Comparison of ENCODE assay signal across 8 mouse cellular contexts in the genomic region with DNA sequence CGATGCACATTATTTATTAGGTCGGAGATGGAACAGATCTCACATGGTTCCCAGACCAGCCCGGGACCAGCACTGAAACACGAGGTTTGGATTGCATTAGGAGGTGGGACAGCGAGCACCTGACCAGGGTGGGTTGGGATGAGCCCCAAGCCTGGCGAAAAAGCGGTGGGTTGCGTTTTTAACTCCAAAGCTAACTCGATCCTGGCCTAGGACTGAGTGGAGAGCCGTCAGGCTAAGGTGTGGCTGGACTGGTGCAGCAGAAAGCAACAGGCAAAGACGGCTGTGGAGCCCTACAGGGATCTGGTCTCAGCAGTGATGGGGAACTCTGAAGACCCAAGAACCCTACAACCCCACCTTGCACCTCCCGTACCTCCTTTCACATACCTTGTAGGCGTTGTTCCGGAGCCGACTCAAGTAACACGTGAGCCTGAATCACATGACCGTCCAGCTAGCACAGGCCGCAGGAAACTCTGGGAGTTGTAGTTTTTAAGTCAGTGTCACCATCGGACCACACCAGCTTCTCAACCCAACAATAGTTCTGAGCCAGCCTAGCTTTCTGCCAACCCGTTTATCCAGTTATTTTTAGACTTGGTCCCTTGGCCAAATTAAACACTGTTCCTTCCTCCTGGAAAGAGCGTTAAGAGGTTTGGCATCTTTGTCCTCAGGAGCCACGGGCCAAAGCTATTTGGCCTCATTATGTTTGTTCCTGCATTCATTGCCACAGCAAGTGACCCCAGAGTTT. TPM values are rescaled to one million over a fixed set of nuclear protein-coding genes. Genes with fewer than 3 reads are reported as not detected.
DNase-seq lines count a peak whose midpoint lies in the region; ATAC-seq and TF ChIP-seq lines count a peak whose summit lies in the region.

Gene Slc38a7 (minus strand): TSS at position 438 of the 742 bp plus-strand sequence.

- DNase-seq in heart, embryonic 10.5 days (ENCODE audit: low spot score) = peak; percentile 92
- peak; percentile 86 for DNase-seq in limb, embryonic 14.5 days (ENCODE audit: low spot score)
- DNase-seq in spleen, adult 2 months (ENCODE audit: low read depth in 1 of 2, low spot score in 2 of 2) = peak; percentile 72 to 82

- H3K27ac ChIP-seq in bone marrow macrophage, adult 2 months (ENCODE audit: insufficient read depth, low read depth, low read length) = peak within 1 kb of the TSS; percentile 87
- H3K27ac ChIP-seq in heart, embryonic 10.5 days = peak within 1 kb of the TSS; percentile 79
- no peak within 1 kb of the TSS for H3K27ac ChIP-seq in kidney, embryonic 14.5 days (ENCODE audit: low read depth, low read length)
- no peak within 1 kb of the TSS for H3K27ac ChIP-seq in limb, embryonic 14.5 days (replicated peaks; ENCODE audit: low read depth, low read length)
- H3K27ac ChIP-seq in midbrain, embryonic 16.5 days (ENCODE audit: low read length) = 0 out of 2 replicates have a peak within 1 kb of the TSS, but pooled peaks have one; percentile 31
- peak within 1 kb of the TSS; percentile 24 for H3K27ac ChIP-seq in spleen, adult 2 months (ENCODE audit: insufficient read depth, low read length)

- 15% methylated on average over 22 of the region's 22 CpGs for WGBS in heart, embryonic 10.5 days
- 16% methylated on average over 22 of the region's 22 CpGs for WGBS in kidney, embryonic 14.5 days
- WGBS in limb, embryonic 14.5 days = 21% methylated on average over 22 of the region's 22 CpGs
- WGBS in midbrain, embryonic 16.5 days = 6% methylated on average over 22 of the region's 22 CpGs
- WGBS in spleen, adult 2 months = 14% methylated on average over 22 of the region's 22 CpGs

- TF ChIP-seq POLR2A in bone marrow macrophage, adult 2 months (IDR thresholded peaks at IDR 0.05; ENCODE audit: borderline replicate concordance, low read depth, low read length) = no peak
- TF ChIP-seq POLR2A in limb, embryonic 14.5 days (IDR thresholded peaks at IDR 0.05; ENCODE audit: borderline replicate concordance, extremely low read depth, insufficient read depth, insufficient read length) = 0 out of 2 replicates have a peak, but pooled peaks have one; percentile 12
- no peak for TF ChIP-seq POLR2A in spleen, adult 2 months (IDR thresholded peaks at IDR 0.05; ENCODE audit: low read depth, low read length)

- H3K79me3 ChIP-seq in C2C12 (ENCODE audit: low read depth) = peaks cover 2% of the 10 kb centered on the region

- H3K4me3 ChIP-seq in C2C12 (ENCODE audit: insufficient read depth, poor library complexity, severe bottlenecking) = peak within 1 kb of the TSS; percentile 74
- peak within 1 kb of the TSS; percentile 86 for H3K4me3 ChIP-seq in bone marrow macrophage, adult 2 months (ENCODE audit: insufficient read depth, low read length)
- peak within 1 kb of the TSS; percentile 79 for H3K4me3 ChIP-seq in heart, embryonic 10.5 days
- peak within 1 kb of the TSS; percentile 73 for H3K4me3 ChIP-seq in kidney, embryonic 14.5 days (ENCODE audit: low read length)
- H3K4me3 ChIP-seq in limb, embryonic 14.5 days (replicated peaks; ENCODE audit: low read length) = peak within 1 kb of the TSS; percentile 64
- H3K4me3 ChIP-seq in midbrain, embryonic 16.5 days (ENCODE audit: low read depth, low read length) = peak within 1 kb of the TSS; percentile 53
- peak within 1 kb of the TSS; percentile 79 for H3K4me3 ChIP-seq in spleen, adult 2 months (ENCODE audit: extremely low read depth, insufficient read depth, insufficient read length)

- peak within 1 kb of the TSS; percentile 63 for H3ac ChIP-seq in C2C12 (ENCODE audit: control insufficient read depth, insufficient read length, low read depth)

- H3K9me3 ChIP-seq in heart, embryonic 10.5 days = no peaks in the 10 kb centered on the region
- H3K9me3 ChIP-seq in kidney, embryonic 14.5 days (ENCODE audit: control insufficient read depth, low read length) = no peaks in the 10 kb centered on the region
- H3K9me3 ChIP-seq in limb, embryonic 14.5 days (ENCODE audit: control insufficient read depth, low read length) = no peaks in the 10 kb centered on the region
- H3K9me3 ChIP-seq in midbrain, embryonic 16.5 days (replicated peaks; ENCODE audit: control insufficient read depth, low read length, poor library complexity, severe bottlenecking) = no peaks in the 10 kb centered on the region

- H3K36me3 ChIP-seq in C2C12 (ENCODE audit: control insufficient read depth, insufficient read depth) = peaks cover 1% of the 10 kb centered on the region
- H3K36me3 ChIP-seq in heart, embryonic 10.5 days = peaks cover 4% of the 10 kb centered on the region; the same call in 1 of the 2 replicates
- H3K36me3 ChIP-seq in kidney, embryonic 14.5 days (ENCODE audit: control insufficient read depth, insufficient read depth, low read length) = no peaks in the 10 kb centered on the region
- peaks cover 2% of the 10 kb centered on the region for H3K36me3 ChIP-seq in limb, embryonic 14.5 days (ENCODE audit: control insufficient read depth, insufficient read depth, low read length)
- H3K36me3 ChIP-seq in midbrain, embryonic 16.5 days (ENCODE audit: control insufficient read depth, insufficient read depth, low read length) = no peaks in the 10 kb centered on the region
- 0 out of 2 replicates have a peak, but pooled peaks cover 1% of the 10 kb centered on the region for H3K36me3 ChIP-seq in spleen, adult 2 months (ENCODE audit: control insufficient read depth, insufficient read depth, low read length)

- peaks cover 16% of the 10 kb centered on the region for H3K4me1 ChIP-seq in bone marrow macrophage, adult 2 months (ENCODE audit: control insufficient read depth, insufficient read depth, low read length)
- H3K4me1 ChIP-seq in heart, embryonic 10.5 days = peaks cover 10% of the 10 kb centered on the region
- H3K4me1 ChIP-seq in kidney, embryonic 14.5 days (ENCODE audit: control insufficient read depth, insufficient read depth, low read length) = peaks cover 8% of the 10 kb centered on the region
- peaks cover 7% of the 10 kb centered on the region; the same call in 1 of the 2 replicates for H3K4me1 ChIP-seq in limb, embryonic 14.5 days (ENCODE audit: control insufficient read depth, insufficient read depth, low read length)
- H3K4me1 ChIP-seq in midbrain, embryonic 16.5 days (ENCODE audit: control insufficient read depth, insufficient read depth, low read length) = peaks cover 11% of the 10 kb centered on the region
- peaks cover 6% of the 10 kb centered on the region; the same call in 1 of the 2 replicates for H3K4me1 ChIP-seq in spleen, adult 2 months (ENCODE audit: control insufficient read depth, insufficient read depth, insufficient read length)

- peak within 1 kb of the TSS; percentile 65 for H3K9ac ChIP-seq in kidney, embryonic 14.5 days (ENCODE audit: low read depth, low read length)
- peak within 1 kb of the TSS; percentile 74 for H3K9ac ChIP-seq in limb, embryonic 14.5 days (ENCODE audit: low read depth, low read length, severe bottlenecking)
- H3K9ac ChIP-seq in midbrain, embryonic 16.5 days (ENCODE audit: low read depth, low read length) = peak within 1 kb of the TSS; percentile 70

- peaks cover 11% of the 10 kb centered on the region for H3K79me2 ChIP-seq in C2C12 (ENCODE audit: control insufficient read depth, insufficient read depth)

- H3K27me3 ChIP-seq in C2C12 (ENCODE audit: control insufficient read depth, insufficient read depth, insufficient read length) = no peaks in the 10 kb centered on the region
- no peaks in the 10 kb centered on the region for H3K27me3 ChIP-seq in heart, embryonic 10.5 days (ENCODE audit: insufficient read depth, poor library complexity, severe bottlenecking)
- H3K27me3 ChIP-seq in kidney, embryonic 14.5 days (ENCODE audit: control insufficient read depth, insufficient read depth, low read length) = no peaks in the 10 kb centered on the region
- H3K27me3 ChIP-seq in limb, embryonic 14.5 days (ENCODE audit: control insufficient read depth, insufficient read depth, low read length) = no peaks in the 10 kb centered on the region
- no peaks in the 10 kb centered on the region for H3K27me3 ChIP-seq in midbrain, embryonic 16.5 days (ENCODE audit: control insufficient read depth, insufficient read depth, low read depth, low read length)
- no peaks in the 10 kb centered on the region for H3K27me3 ChIP-seq in spleen, adult 2 months (ENCODE audit: control insufficient read depth, insufficient read depth, low read length)

- H3K4me2 ChIP-seq in kidney, embryonic 14.5 days (replicated peaks; ENCODE audit: low read depth, low read length) = peak within 1 kb of the TSS; percentile 70
- H3K4me2 ChIP-seq in limb, embryonic 14.5 days (replicated peaks; ENCODE audit: low read depth, low read length, severe bottlenecking) = peak within 1 kb of the TSS; percentile 67
- H3K4me2 ChIP-seq in midbrain, embryonic 16.5 days (ENCODE audit: low read length) = peak within 1 kb of the TSS; percentile 85

- no peak for TF ChIP-seq CTCF in C2C12 (IDR thresholded peaks at IDR 0.05; ENCODE audit: control insufficient read depth, insufficient read depth, insufficient read length)
- TF ChIP-seq CTCF in bone marrow macrophage, adult 2 months (IDR thresholded peaks at IDR 0.05; ENCODE audit: low read depth, low read length) = no peak
- TF ChIP-seq CTCF in spleen, adult 2 months (IDR thresholded peaks at IDR 0.05; ENCODE audit: extremely low read depth, insufficient read depth, insufficient read length, insufficient replicate concordance) = no peak

- ATAC-seq in erythroblast, adult 5-6 weeks (replicated peaks; ENCODE audit: low FRiP score, poor library complexity, severe bottlenecking) = peak; percentile 93
- ATAC-seq in kidney, embryonic 14.5 days (ENCODE audit: low FRiP score, low TSS enrichment) = peak; percentile 98
- peak; percentile 97 for ATAC-seq in limb, embryonic 14.5 days (ENCODE audit: low FRiP score, low read depth)
- peak; percentile 96 for ATAC-seq in midbrain, embryonic 16.5 days

TF ChIP-seq in C2C12, 6 proteins besides CTCF, POLR2A, EP300 and RAD21:
- TF ChIP-seq MYOG (IDR thresholded peaks at IDR 0.05; ENCODE audit: control insufficient read depth, extremely low read depth, insufficient read length) = no peak
- peak; percentile 99 for TF ChIP-seq USF1 (IDR thresholded peaks at IDR 0.05; ENCODE audit: low read depth)

RNA-seq across cellular contexts. Expression of gene Slc38a7, which starts in this region (rescaled TPM):
- polyA plus RNA-seq in C2C12 (2012; fragmentation: generic; extraction: Trizol) = 26.2 TPM
- 27.9 and 36.4 TPM in 2 replicates for polyA plus RNA-seq in bone marrow macrophage, adult 2 months (2012; ENCODE audit: insufficient read depth, insufficient read length, missing spikeins)
- 0.38 and 1.3 TPM in 2 replicates for total RNA-seq in erythroblast, adult 5-6 weeks (2015; ENCODE audit: low replicate concordance)
- 0.17 and 0.84 TPM in 2 replicates for total RNA-seq in erythroblast, adult 5-6 weeks (2017; ENCODE audit: low replicate concordance)
- polyA plus RNA-seq in heart, embryonic 10.5 days (2016; fragmentation: Nextera tagmentation; extraction: Ambion mirVana) = 13.5 and 14.3 TPM in 2 replicates
- polyA plus RNA-seq in kidney, embryonic 14.5 days (2014; fragmentation: Nextera tagmentation; extraction: Ambion mirVana) = 12.5 and 14.6 TPM in 2 replicates
- polyA plus RNA-seq in limb, embryonic 14.5 days (2012; rRNA removed) = 16.8 and 24.6 TPM in 2 replicates
- polyA plus RNA-seq in limb, embryonic 14.5 days (2014; fragmentation: Nextera tagmentation; extraction: Ambion mirVana) = 16.1 and 16.3 TPM in 2 replicates
- polyA plus RNA-seq in midbrain, embryonic 16.5 days (2015; fragmentation: Nextera tagmentation; extraction: Ambion mirVana) = 29.1 and 30.3 TPM in 2 replicates
- 14.9 and 20.1 TPM in 2 replicates for polyA plus RNA-seq in spleen, adult 2 months (2012; rRNA removed)

Comparison
In these comparisons a context has a peak if more than half of its experiments do, and no peak if none do; other contexts are left out.
1. H3K27ac ChIP-seq: peak in bone marrow macrophage, adult 2 months (single experiment), heart, embryonic 10.5 days (single experiment), midbrain, embryonic 16.5 days (single experiment) and spleen, adult 2 months (single experiment); none in kidney, embryonic 14.5 days (single experiment) and limb, embryonic 14.5 days (single experiment).
2. Peak in every context shown above with its lines, with median percentiles within 50 percentile points of each other: H3K4me3 ChIP-seq, ATAC-seq, DNase-seq, H3K4me2 ChIP-seq and H3K9ac ChIP-seq.